Mouse (Mus musculus) midbrain, embryonic 12.5 days (tissue): Measurements from ENCODE around the gene Nup214. TPM values are rescaled to one million over a fixed set of nuclear protein-coding genes. Genes with fewer than 3 reads are reported as not detected.
"Not testable (repeated sequence)": the region's sequence is repeated elsewhere in the genome, so short reads cannot be mapped to it uniquely, and the experiment has no call there.

Source experiments
- ATAC-seq: fragments of 200-750 bp; cut with Nextera tagmentation; 2 replicates; pipeline ENCODE4 v1.8.0; 2017; ENCODE audit warnings: low read depth, moderate TSS enrichment, moderate library complexity; ENCODE audit not compliant: low FRiP score
- H3K27ac ChIP-seq: fragments of 300-500 bp; sonication (generic); replicated peaks from 2 replicates; pipeline ENCODE4 v1.5.1; 2016; ENCODE audit warnings: mild to moderate bottlenecking
- H3K27me3 ChIP-seq: fragments of 300-500 bp; sonication (generic); 2 replicates; pipeline ENCODE4 v1.6.1; 2016; ENCODE audit warnings: mild to moderate bottlenecking
- H3K36me3 ChIP-seq: fragments of 300-500 bp; sonication (generic); 2 replicates; pipeline ENCODE4 v1.6.1; 2016
- H3K4me1 ChIP-seq: fragments of 300-500 bp; sonication (generic); 2 replicates; pipeline ENCODE4 v1.6.1; 2016
- H3K4me2 ChIP-seq: fragments of 300-500 bp; sonication (generic); replicated peaks from 2 replicates; pipeline ENCODE4 v1.6.1; 2016; ENCODE audit warnings: mild to moderate bottlenecking, moderate library complexity
- H3K4me3 ChIP-seq: fragments of 300-500 bp; sonication (generic); 2 replicates; pipeline ENCODE4 v1.5.1; 2016; ENCODE audit warnings: mild to moderate bottlenecking
- H3K9ac ChIP-seq: fragments of 300-500 bp; sonication (generic); replicated peaks from 2 replicates; pipeline ENCODE4 v1.6.1; 2016; ENCODE audit warnings: mild to moderate bottlenecking, moderate library complexity
- H3K9me3 ChIP-seq: fragments of 300-500 bp; sonication (generic); 2 replicates; pipeline ENCODE4 v1.6.1; 2016; ENCODE audit warnings: mild to moderate bottlenecking
- WGBS: fragments of 180-500 bp; shearing (Covaris S2); methylation state at CpG from one replicate; pipeline ENCODE4 v1.1.7; 2016; 5-methylcytosine and 5-hydroxymethylcytosine counted together
- polyA plus RNA-seq: library from polyadenylated mRNA; unstranded; fragments of >200 nt; fragmentation: Nextera tagmentation; extraction: Ambion mirVana; gene quantifications from 2 replicates; pipeline ENCODE4 v1.2.1, GENCODE M21; 2016

The Nup214 gene
- polyA plus RNA-seq, 1 experiment from 2014 or later: 88.7 TPM

- no peak overlapping the region for H3K4me3 ChIP-seq
- H3K9ac ChIP-seq: no peak overlapping the region
- H3K27me3 ChIP-seq: no peaks in the 10 kb centered on the region
- H3K4me2 ChIP-seq: no peak overlapping the region
- no peaks in the 10 kb centered on the region for H3K4me1 ChIP-seq
- no peak for ATAC-seq
- no peak overlapping the region for H3K27ac ChIP-seq
- H3K9me3 ChIP-seq: no peaks in the 10 kb centered on the region
- WGBS: 95% methylated on average over 5 of the region's 5 CpGs
- peaks cover 80% of the 10 kb centered on the region for H3K36me3 ChIP-seq
Measured at GRCm38 (mm10) chr2:32020229-32020628, 46.0 kb downstream of the Nup214 start.

GRCm38 (mm10) chr2:32024372-32024771, 50.1 kb downstream of the Nup214 start:
- H3K9me3 ChIP-seq: no peaks in the 10 kb centered on the region
- H3K4me2 ChIP-seq: no peak overlapping the region
- no peak for ATAC-seq
- 93% methylated on average over 4 of the region's 4 CpGs for WGBS
- peaks cover 76% of the 10 kb centered on the region for H3K36me3 ChIP-seq
- no peak overlapping the region for H3K9ac ChIP-seq
- no peak overlapping the region for H3K4me3 ChIP-seq
- H3K4me1 ChIP-seq: no peaks in the 10 kb centered on the region
- no peak overlapping the region for H3K27ac ChIP-seq
- H3K27me3 ChIP-seq: no peaks in the 10 kb centered on the region

- WGBS: 84% methylated on average over 3 of the region's 3 CpGs
- ATAC-seq: no peak
- peaks cover 84% of the 10 kb centered on the region for H3K36me3 ChIP-seq
- no peak overlapping the region for H3K4me2 ChIP-seq
- H3K4me3 ChIP-seq: no peak overlapping the region
- no peak overlapping the region for H3K27ac ChIP-seq
- no peak overlapping the region for H3K9ac ChIP-seq
- no peaks in the 10 kb centered on the region for H3K4me1 ChIP-seq
- H3K27me3 ChIP-seq: no peaks in the 10 kb centered on the region
- H3K9me3 ChIP-seq: no peaks in the 10 kb centered on the region
Measured at GRCm38 (mm10) chr2:32029636-32030035, 55.4 kb downstream of the Nup214 start.

GRCm38 (mm10) chr2:32033436-32033835, 59.2 kb downstream of the Nup214 start:
- no peaks in the 10 kb centered on the region for H3K9me3 ChIP-seq
- H3K27ac ChIP-seq: no peak overlapping the region
- no peaks in the 10 kb centered on the region for H3K4me1 ChIP-seq
- H3K4me3 ChIP-seq: no peak overlapping the region
- H3K36me3 ChIP-seq: peaks cover 86% of the 10 kb centered on the region
- H3K27me3 ChIP-seq: no peaks in the 10 kb centered on the region
- H3K9ac ChIP-seq: no peak overlapping the region
- 94% methylated on average over 6 of the region's 6 CpGs for WGBS
- no peak overlapping the region for H3K4me2 ChIP-seq
- no peak for ATAC-seq

- 92% methylated on average over 6 of the region's 6 CpGs for WGBS
- Histone ChIP-seq H3K4me2 (no peak overlapping the region), H3K9ac (no peak overlapping the region), H3K27ac (no peak overlapping the region), H3K9me3 (no peaks in the 10 kb centered on the region), H3K4me1 (no peaks in the 10 kb centered on the region), H3K27me3 (no peaks in the 10 kb centered on the region), H3K36me3 (peaks cover 88% of the 10 kb centered on the region), H3K4me3 (no peak overlapping the region)
- ATAC-seq: no peak
Measured at GRCm38 (mm10) chr2:32034206-32034605, 60.0 kb downstream of the Nup214 start.

GRCm38 (mm10) chr2:32037279-32037858, 63.1 kb downstream of the Nup214 start:
- H3K4me1 ChIP-seq: no peaks in the 10 kb centered on the region
- 89% methylated on average over 6 of the region's 6 CpGs for WGBS
- H3K27ac ChIP-seq: no peak overlapping the region
- peaks cover 90% of the 10 kb centered on the region for H3K36me3 ChIP-seq
- no peaks in the 10 kb centered on the region for H3K27me3 ChIP-seq
- no peak overlapping the region for H3K4me3 ChIP-seq
- no peak overlapping the region for H3K9ac ChIP-seq
- H3K4me2 ChIP-seq: no peak overlapping the region
- no peak for ATAC-seq
- no peaks in the 10 kb centered on the region for H3K9me3 ChIP-seq

- Histone ChIP-seq H3K27ac (no peak overlapping the region), H3K4me2 (no peak overlapping the region), H3K27me3 (no peaks in the 10 kb centered on the region), H3K9ac (no peak overlapping the region), H3K36me3 (peaks cover 90% of the 10 kb centered on the region), H3K4me3 (no peak overlapping the region), H3K9me3 (no peaks in the 10 kb centered on the region), H3K4me1 (no peaks in the 10 kb centered on the region)
- 91% methylated on average over 8 of the region's 8 CpGs for WGBS
- ATAC-seq: no peak
Measured at GRCm38 (mm10) chr2:32038661-32039081, 64.4 kb downstream of the Nup214 start.

- not testable (repeated sequence) for H3K4me2 ChIP-seq, H3K9me3 ChIP-seq, H3K27me3 ChIP-seq, H3K4me3 ChIP-seq, H3K4me1 ChIP-seq, ATAC-seq, H3K9ac ChIP-seq, H3K27ac ChIP-seq
- WGBS: 94% methylated on average over 9 of the region's 9 CpGs
- H3K36me3 ChIP-seq: peaks cover 89% of the 10 kb centered on the region
Measured at GRCm38 (mm10) chr2:32040646-32041045, 66.4 kb downstream of the Nup214 start.

GRCm38 (mm10) chr2:32041087-32041486, 66.9 kb downstream of the Nup214 start:
- Histone ChIP-seq H3K9ac (no peak overlapping the region), H3K4me2 (no peak overlapping the region), H3K9me3 (no peaks in the 10 kb centered on the region), H3K27ac (no peak overlapping the region), H3K36me3 (peaks cover 90% of the 10 kb centered on the region), H3K4me3 (no peak overlapping the region), H3K4me1 (no peaks in the 10 kb centered on the region), H3K27me3 (no peaks in the 10 kb centered on the region)
- WGBS: 85% methylated on average over 2 of the region's 2 CpGs
- no peak for ATAC-seq

GRCm38 (mm10) chr2:32043836-32044235, 69.6 kb downstream of the Nup214 start:
- no peaks in the 10 kb centered on the region for H3K4me1 ChIP-seq
- no peak overlapping the region for H3K9ac ChIP-seq
- no peak overlapping the region for H3K27ac ChIP-seq
- H3K36me3 ChIP-seq: peaks cover 85% of the 10 kb centered on the region
- no peaks in the 10 kb centered on the region for H3K27me3 ChIP-seq
- H3K4me3 ChIP-seq: no peak overlapping the region
- WGBS: 69% methylated on average over 5 of the region's 5 CpGs
- ATAC-seq: no peak
- no peak overlapping the region for H3K4me2 ChIP-seq
- no peaks in the 10 kb centered on the region for H3K9me3 ChIP-seq

GRCm38 (mm10) chr2:32045375-32045774, 71.1 kb downstream of the Nup214 start:
- Histone ChIP-seq H3K4me2 (no peak overlapping the region), H3K4me1 (no peaks in the 10 kb centered on the region), H3K27me3 (no peaks in the 10 kb centered on the region), H3K27ac (no peak overlapping the region), H3K36me3 (peaks cover 84% of the 10 kb centered on the region), H3K9ac (no peak overlapping the region), H3K9me3 (no peaks in the 10 kb centered on the region), H3K4me3 (no peak overlapping the region)
- WGBS: 87% methylated on average over 6 of the region's 6 CpGs
- ATAC-seq: no peak

GRCm38 (mm10) chr2:32046009-32046408, 71.8 kb downstream of the Nup214 start:
- Histone ChIP-seq H3K9ac (no peak overlapping the region), H3K4me2 (no peak overlapping the region), H3K27ac (no peak overlapping the region), H3K9me3 (no peaks in the 10 kb centered on the region), H3K4me1 (no peaks in the 10 kb centered on the region), H3K4me3 (no peak overlapping the region), H3K27me3 (no peaks in the 10 kb centered on the region), H3K36me3 (peaks cover 84% of the 10 kb centered on the region)
- no peak for ATAC-seq
- WGBS: 88% methylated on average over 10 of the region's 10 CpGs

GRCm38 (mm10) chr2:32047323-32047722, 73.1 kb downstream of the Nup214 start:
- 92% methylated on average over 10 of the region's 10 CpGs for WGBS
- H3K27ac ChIP-seq: no peak overlapping the region
- H3K9ac ChIP-seq: no peak overlapping the region
- peaks cover 85% of the 10 kb centered on the region for H3K36me3 ChIP-seq
- no peak for ATAC-seq
- no peak overlapping the region for H3K4me3 ChIP-seq
- H3K4me2 ChIP-seq: no peak overlapping the region
- H3K4me1 ChIP-seq: no peaks in the 10 kb centered on the region
- no peaks in the 10 kb centered on the region for H3K9me3 ChIP-seq
- peaks cover 9% of the 10 kb centered on the region; the same call in 1 of the 2 replicates for H3K27me3 ChIP-seq
